In genomic region chr15:72373041-72373440, GRCm38 (mm10) we compare ENCODE assay signal across 14 mouse cellular contexts.
"Had no signal": no experiment of that assay in that cellular context is flagged by ENCODE, and none has a peak within 500 bp of the region (broad histone marks: within the 10 kb centered on the region; RNA-seq: fewer than 3 reads in every experiment).

No protein-coding gene starts in this region.

- DNase-seq: retina, postnatal 1 day; right cerebral cortex, adult 18-20 months; right cerebral cortex, postnatal 14 days; right cerebral cortex, postnatal 25 days; right cerebral cortex, postnatal 4 days; spleen, adult 18-20 months; thymus, adult 18-20 months; thymus, adult 2 months; thymus, postnatal 14 days; thymus, postnatal 25 days; thymus, postnatal 36 days; thymus, postnatal 4 days had no signal

- H3K27me3 ChIP-seq: neural tube, embryonic 15.5 days; stomach, embryonic 15.5 days had no signal

- H3K36me3 ChIP-seq: neural tube, embryonic 15.5 days; stomach, embryonic 15.5 days had no signal

- H3K4me1 ChIP-seq: neural tube, embryonic 15.5 days; stomach, embryonic 15.5 days had no signal

- H3K9me3 ChIP-seq: neural tube, embryonic 15.5 days; stomach, embryonic 15.5 days had no signal

- H3K4me3 ChIP-seq: neural tube, embryonic 15.5 days; stomach, embryonic 15.5 days had no signal
